Mouse (Mus musculus) testis, adult 10 weeks (tissue): Measurements from ENCODE around the gene Mxd3. TPM values are rescaled to one million over a fixed set of nuclear protein-coding genes. Genes with fewer than 3 reads are reported as not detected.

Experiments used
- polyA plus RNA-seq: library from polyadenylated mRNA; stranded (reverse); fragments of 350-450 nt; fragmentation: Illumina TruSeq; extraction: RNeasy Lipid Tissue Mini Kit (QIAGEN cat#74804); gene quantifications from one replicate; pipeline ENCODE4 v1.2.3, GENCODE M21; 2014; ENCODE audit warnings: low read depth, low replicate concordance

Mxd3 gene
- polyA plus RNA-seq, result not detected

GRCm38 (mm10) chr13:55329683-55330566 is at the start of gene Mxd3:
Mxd3 (minus strand) TSS chr13:55329823.

GRCm38 (mm10) chr13:55369531-55370114 is 40.0 kb upstream of the Mxd3 start, which contains the start of gene Rgs14:
Rgs14 (plus strand) TSS chr13:55369732.

GRCm38 (mm10) chr13:55362453-55363060 is 32.9 kb upstream of the Mxd3 start, which contains the start of gene Lman2:
Lman2 (minus strand) TSS chr13:55362783.

GRCm38 (mm10) chr13:55321434-55322129 is 8.0 kb downstream of the Mxd3 start, which contains the start of gene Rab24:
Rab24 (minus strand) TSS chr13:55321946.

GRCm38 (mm10) chr13:55319931-55320533 is 9.6 kb downstream of the Mxd3 start, which contains the start of gene Prelid1:
Prelid1 (plus strand) TSS chr13:55320500.

Other genes with a start within 250 kb of the Mxd3 start
- gene Uimc1, start 229.5 kb downstream of the Mxd3 start, polyA plus RNA-seq, result 48.8 TPM
- 22.2 TPM for gene Zfp346, start 224.5 kb downstream of the Mxd3 start, polyA plus RNA-seq
- not detected for gene Gm17617, start 196.3 kb downstream of the Mxd3 start, polyA plus RNA-seq
- gene Fgfr4, start 177.2 kb downstream of the Mxd3 start, polyA plus RNA-seq, result not detected
- 38.5 TPM for gene Nsd1, start 120.0 kb downstream of the Mxd3 start, polyA plus RNA-seq
- 1.8 TPM for gene Prelid1, start 9.3 kb downstream of the Mxd3 start, polyA plus RNA-seq
- gene Rab24, start 7.9 kb downstream of the Mxd3 start, polyA plus RNA-seq, result 5.3 TPM
- gene Lman2, start 33.0 kb upstream of the Mxd3 start, polyA plus RNA-seq, result 5.4 TPM
- gene Rgs14, start 39.9 kb upstream of the Mxd3 start, polyA plus RNA-seq, result not detected
- gene Slc34a1, start 68.4 kb upstream of the Mxd3 start, polyA plus RNA-seq, result not detected
- gene Pfn3, start 85.4 kb upstream of the Mxd3 start, polyA plus RNA-seq, result 0.50 TPM
- gene F12, start 97.0 kb upstream of the Mxd3 start, polyA plus RNA-seq, result not detected
- 1.5 TPM for gene Grk6, start 115.2 kb upstream of the Mxd3 start, polyA plus RNA-seq
- gene Prr7, start 134.4 kb upstream of the Mxd3 start, polyA plus RNA-seq, result not detected
- 1.4 TPM for gene Dbn1, start 158.3 kb upstream of the Mxd3 start, polyA plus RNA-seq
- 0.13 TPM for gene Pdlim7, start 183.9 kb upstream of the Mxd3 start, polyA plus RNA-seq
- not detected for gene Dok3, start 199.5 kb upstream of the Mxd3 start, polyA plus RNA-seq
- 3.1 TPM for gene Ddx41, start 206.8 kb upstream of the Mxd3 start, polyA plus RNA-seq
- 2.9 TPM for gene Fam193b, start 241.3 kb upstream of the Mxd3 start, polyA plus RNA-seq
- 17.2 TPM for gene Tmed9, start 243.9 kb upstream of the Mxd3 start, polyA plus RNA-seq